Mouse (Mus musculus) megakaryocyte, embryonic 14.5 days (primary cell): ENCODE data around the gene Ubqln4.

Experiments
- FLI1 ChIP-seq: IDR thresholded peaks from 2 replicates; pipeline ENCODE4 v1.6.1; 2012; ENCODE audit warnings: low read length, inconsistent platforms, mixed read lengths
- GATA1 ChIP-seq: IDR thresholded peaks from 3 replicates; pipeline ENCODE4 v1.6.1; 2012; ENCODE audit warnings: mixed read lengths, low read length, inconsistent platforms, borderline replicate concordance

DNA sequence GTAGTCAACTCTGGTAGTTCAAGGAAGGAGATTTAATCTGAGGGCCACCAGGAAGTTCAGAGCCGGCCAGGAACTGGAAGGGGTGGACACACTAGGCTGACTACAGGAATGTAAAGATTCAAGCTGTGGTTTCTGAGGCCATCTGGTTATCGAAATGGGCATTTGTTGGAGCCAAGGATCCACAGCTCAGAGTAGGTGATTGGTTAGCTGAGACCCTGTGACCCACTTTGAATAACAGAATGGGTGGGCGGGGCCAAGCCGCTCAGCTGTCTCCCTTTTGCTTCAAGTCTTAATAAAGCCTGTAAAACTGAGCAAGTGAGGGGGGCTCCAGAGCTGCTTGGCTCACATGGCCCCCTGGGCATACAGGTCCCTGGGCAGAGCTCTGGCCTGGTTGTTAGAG is 8.4 kb downstream of the Ubqln4 start:
- TF ChIP-seq GATA1, result no peak
- no peak for TF ChIP-seq FLI1
